Mouse (Mus musculus) CD4-positive helper T cell, adult 2 months (primary cell): Measurements from ENCODE around the gene Plxna2.

Experiments
- DNase-seq: peaks from one replicate; pipeline ENCODE4 v3.0.0-alpha.2; 2012; ENCODE audit warnings: low read depth, missing footprints, low spot score

The Plxna2 gene

GRCm38 (mm10) chr1:194660426-194661119 lies 42.6 kb downstream of the Plxna2 start:
- DNase-seq: no peak

DNA sequence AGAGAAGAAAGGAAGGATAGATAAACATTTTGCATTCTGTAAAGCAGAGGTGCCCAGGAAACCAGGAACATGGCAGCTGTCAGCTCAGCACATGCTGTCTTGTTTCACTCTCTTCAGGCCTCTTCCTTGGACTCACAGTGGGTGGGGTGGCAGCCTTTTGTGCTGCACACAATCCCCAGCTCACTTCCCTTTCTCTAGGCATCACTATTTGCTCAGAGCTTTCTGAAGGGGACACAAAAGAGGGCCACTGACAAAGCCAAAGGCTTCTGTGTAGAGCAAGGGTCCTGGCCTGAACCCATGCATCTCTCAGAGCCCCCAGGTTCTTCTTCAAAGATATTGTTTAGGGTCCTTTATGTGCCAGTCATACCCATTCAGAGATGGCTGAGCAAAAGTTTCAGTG lies 45.0 kb downstream of the Plxna2 start:
- DNase-seq: no peak

DNA sequence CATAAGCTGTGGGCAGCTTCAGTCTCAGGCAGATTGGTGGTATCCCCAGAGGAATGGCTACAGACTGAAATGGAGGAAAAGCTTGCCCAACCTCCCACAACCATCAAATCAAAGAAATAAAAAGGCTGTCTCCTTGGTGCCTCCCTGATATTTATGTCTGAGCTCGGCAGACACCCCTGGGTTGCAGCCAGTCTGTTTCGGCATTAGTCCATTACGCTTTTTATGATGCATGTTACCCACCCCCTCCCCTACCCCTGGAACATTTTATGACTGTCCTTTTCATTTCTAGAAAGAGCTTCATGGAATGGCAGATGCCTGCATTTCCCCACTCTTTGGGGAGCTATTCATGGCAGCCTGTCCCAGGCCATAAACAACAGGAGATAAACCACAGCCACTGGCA lies 47.7 kb downstream of the Plxna2 start:
- no peak for DNase-seq

DNA sequence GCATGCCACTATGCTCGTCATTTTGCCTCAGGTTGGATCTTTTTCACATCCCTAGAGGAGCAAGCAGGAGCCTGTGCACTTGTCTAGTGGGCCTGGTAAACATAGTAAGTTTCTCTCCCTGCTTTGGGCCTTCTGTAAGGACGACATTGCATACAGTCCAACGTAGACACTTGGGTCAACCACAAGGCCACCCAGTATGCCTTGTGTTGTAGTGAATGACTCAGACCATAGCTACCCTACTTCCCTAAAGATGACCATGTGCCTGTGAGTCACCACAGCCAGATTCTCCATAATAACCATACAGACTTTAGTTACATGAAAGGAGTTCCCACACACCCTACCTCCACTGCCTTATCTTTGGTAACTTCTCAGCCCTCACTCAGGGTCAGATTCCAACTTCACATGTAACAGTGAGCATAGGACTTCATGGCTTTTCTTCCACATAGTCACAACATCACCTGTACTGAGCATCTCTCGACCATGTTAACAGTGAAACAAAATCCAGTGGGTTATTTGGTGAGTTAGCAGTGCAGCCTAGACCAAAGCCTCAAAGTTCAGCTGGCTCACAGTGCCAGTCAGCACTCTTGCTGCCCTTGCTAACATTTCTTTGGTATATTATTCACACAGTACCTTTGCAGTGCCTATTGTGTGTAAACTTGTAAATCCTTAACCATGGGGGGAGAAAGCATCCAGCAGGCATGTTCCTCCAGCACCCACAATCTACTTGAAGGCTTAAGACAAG lies 53.9 kb downstream of the Plxna2 start:
- no peak for DNase-seq

DNA sequence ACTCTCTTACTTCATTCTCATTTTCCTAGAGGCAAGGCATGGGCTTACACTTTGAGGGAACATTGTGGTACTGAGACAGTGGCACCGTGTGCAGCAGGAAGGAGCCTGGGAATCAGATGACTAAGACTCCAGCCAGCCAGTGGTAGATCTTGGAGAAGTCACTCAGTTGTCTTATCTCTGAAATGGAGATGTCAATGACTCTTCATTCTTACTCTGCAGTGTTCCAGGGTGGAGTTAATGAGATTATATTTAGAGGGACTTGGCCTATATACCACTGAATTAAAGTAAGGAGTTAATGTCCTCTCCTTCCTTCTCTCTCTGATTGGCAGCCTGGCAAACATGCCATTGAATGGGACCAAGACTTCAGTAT lies 54.5 kb downstream of the Plxna2 start:
- no peak for DNase-seq

GRCm38 (mm10) chr1:194673229-194673628 lies 55.2 kb downstream of the Plxna2 start:
- DNase-seq: no peak

DNA sequence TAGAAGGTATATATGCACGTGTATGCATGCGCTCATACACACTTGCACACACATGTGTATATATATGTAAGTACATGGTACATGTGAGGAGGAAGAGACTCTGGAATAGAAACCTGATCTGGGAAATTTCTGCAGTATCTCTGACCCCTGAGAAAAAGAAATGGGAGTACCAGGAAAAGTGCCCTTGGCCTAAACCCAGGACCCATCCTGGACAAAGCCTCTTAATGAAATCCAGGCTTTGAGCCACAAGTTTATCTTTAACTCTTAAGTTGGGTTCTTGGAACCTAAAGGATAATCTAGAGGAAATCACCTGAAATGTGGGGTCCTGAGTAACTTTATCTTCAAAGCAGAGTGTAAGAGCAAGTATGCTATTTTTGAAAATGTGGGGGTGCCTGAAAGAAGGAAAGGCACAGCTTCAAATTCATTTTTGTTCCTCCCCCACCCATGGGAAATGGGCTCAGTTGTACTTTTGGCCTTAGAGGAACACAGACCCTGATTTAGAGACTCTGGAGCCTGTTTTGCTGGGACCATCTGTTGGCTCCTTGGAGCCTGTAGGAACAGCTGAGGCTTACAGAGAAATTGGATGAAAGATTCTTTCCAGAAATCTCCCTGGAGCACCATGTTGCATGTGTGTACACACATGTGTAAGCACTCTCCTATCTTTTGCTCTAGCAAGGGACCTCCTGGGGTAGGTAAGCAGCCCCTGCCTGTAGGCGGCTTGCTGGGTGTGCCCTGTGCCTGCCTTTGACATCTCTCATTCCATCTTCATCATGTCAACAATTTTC lies 57.3 kb downstream of the Plxna2 start:
- no peak for DNase-seq

DNA sequence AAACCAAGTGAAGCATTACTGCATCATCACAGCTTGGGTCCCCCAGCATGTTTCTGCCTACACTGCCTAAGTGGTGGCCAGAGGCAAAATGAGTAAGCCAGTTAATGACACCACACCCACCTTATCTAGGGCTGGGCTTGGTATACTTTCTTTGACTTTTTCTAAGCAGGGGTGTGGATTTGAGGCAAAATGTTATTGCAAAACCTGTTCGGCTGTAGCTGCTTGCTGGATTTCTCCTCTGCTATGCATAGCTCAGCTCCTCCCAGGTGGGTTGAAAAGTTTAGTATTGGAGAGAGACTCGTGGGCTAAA lies 57.8 kb downstream of the Plxna2 start:
- DNase-seq: no peak

DNA sequence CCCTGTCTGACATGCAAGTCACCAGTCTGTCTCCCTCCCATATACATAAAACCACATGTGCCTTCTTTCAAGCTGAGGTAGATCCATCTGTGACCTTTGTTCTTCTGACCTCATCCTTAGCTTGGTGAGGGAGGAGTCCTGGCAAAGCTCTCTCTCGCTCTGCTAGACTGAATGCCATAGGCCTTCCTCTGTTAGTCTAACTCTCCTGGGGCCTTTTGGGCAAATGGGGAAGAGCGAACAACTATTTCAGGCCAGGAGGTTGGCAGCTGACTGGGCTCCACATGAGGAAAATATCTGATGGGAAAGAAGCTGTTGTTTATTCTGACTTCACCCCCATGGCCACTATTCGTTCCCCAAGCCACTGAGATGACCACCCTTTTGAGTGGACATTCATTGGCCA lies 59.9 kb downstream of the Plxna2 start:
- DNase-seq: no peak

GRCm38 (mm10) chr1:194679147-194679546 lies 61.1 kb downstream of the Plxna2 start:
- no peak for DNase-seq

DNA sequence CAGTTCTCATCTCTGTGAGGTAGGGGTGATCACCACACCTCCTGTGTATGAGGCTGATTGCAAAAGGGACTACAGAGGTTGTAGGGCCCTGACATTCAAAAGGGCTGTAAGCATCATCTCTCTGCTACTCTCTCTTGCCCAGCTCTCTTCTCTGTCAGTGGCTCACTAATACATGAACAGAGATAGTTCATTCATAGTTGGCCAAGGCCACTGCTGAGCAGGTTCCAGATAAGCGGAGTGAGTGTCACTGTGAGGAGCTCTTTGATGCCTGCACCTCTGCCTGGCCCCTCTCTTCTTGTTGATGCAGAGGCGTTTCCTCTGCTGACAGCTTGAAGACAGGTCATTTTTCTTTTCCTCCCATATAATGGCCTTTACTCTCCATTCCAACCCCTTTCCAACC lies 62.1 kb downstream of the Plxna2 start:
- no peak for DNase-seq

DNA sequence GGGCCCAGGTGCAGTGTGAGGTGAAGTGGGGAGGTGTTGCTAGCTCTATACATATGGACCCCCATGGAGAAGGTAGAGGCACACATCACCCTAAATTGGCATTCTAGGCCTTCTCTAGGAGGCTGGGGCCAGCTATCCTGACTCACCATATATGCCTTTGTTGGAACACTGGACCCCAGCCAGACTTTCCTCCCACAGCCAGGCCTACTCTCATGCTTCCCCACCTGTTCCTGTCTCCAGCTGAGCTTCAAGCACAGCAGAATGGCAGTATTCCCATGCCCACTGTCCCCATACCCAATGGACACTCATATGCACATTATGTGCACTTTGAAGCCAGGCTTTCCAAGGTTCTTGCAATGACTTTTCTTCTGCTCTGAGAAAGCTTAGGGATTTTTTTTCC lies 64.0 kb downstream of the Plxna2 start:
- no peak for DNase-seq

DNA sequence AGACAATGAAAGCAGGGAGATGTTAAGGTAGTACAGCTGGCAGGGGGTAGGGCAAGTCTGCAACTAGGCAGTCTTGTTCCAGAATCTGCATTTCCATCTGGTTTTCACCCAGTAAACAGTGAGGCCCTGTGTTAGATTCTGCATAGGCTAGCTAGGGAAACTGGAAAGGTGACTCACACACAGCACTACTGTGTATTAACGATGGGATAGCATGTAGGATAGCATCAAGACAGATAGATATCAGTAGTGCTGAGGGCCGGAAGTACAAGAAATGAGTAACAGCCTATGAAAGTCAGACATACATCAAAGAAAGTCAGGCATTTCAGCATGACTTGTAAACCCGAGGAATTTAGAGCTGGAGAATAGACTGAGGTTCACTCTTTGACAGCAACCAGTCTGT lies 65.1 kb downstream of the Plxna2 start:
- no peak for DNase-seq

DNA sequence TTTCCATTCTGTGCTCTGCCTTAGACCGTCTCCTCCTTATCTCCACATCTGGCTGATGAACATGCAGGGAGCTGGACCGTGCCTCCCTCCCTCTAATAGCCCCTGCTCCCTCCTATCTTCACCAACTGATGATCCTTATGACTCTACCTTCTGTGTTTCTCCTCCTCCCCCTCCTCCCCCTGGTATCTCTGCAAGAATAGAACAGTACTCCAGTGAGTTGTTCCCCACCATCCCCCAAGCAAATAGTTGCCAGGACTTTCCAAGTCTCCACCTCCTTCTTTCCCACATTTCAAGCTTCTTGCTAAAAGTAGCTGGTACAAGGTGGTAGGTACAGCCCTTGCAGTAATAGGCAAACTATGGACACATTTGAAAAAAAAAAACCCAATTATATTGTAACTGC lies 67.9 kb downstream of the Plxna2 start:
- no peak for DNase-seq

DNA sequence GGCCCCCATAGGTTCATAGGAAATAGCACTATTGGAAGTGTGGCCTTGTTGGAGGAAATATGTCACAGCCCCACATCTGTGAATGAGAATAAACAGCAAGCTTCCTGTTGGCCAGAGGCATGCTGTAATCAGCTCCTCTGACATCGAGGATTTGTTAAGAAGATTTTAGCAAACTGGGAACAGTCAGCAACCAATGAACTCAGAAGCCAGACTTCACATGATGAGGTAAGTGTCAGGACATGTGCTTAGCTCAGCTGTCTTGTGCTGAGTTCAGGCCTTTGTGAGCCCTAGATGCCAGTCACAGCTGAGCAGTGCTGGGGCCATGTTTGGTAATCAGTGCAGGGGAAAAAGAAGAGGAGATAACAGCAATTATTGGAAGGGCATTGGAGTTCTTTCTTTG lies 69.7 kb downstream of the Plxna2 start:
- no peak for DNase-seq

DNA sequence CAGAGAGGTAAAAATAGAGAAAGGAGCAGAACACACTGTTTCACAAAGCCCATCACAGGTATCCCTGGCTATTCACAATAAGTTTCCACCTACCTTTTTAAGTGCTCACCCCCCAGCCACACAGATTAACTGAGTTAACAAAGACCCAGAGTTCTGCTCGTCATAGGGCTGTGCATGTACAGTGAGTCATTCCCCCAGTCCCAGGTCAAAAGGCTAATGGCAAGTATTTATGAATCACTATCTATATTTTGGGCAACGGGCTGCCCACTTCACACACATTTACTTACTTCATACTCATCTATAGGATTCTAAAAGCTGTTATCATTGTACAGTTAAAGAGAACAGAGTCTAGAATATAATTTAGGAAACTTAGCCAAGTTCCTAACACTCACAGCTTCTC lies 70.1 kb downstream of the Plxna2 start:
- no peak for DNase-seq

DNA sequence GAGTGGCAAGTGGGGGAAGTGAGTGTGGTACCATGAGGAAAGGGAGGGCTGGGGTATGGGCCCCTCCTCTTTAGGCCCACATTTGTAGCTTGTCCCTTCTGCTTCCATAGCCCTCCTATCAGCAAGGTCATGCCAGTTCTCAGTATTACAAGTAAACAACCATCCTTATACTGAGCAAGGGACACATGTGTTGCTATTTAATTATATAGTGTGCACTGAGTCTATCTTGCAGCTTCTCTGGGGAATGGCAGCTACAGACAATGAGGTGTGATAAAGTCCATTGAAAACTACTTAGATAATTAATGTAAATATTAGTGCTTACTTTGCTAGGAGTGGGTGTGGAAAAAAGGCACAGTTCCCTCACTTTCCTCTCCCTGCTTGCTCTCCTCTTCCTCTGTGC lies 75.0 kb downstream of the Plxna2 start:
- no peak for DNase-seq

DNA sequence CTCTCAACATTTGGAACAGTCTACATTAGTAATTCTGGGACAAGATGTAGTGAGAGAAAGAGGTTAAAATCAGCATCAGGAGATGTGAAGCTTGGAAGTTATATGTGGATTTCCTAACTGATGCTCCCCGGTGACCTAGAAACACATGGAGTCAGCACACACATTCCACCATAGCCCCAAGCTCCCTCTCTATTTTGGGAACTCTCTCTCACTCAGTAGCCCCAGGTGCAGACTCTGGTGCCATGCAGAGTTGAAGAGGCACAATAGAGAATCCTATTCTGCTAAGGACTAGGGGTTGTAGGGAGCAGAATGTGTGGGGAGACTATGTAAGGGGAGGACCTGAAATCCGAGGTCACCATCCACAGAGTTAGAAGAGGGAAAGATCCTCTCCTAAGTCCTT lies 75.5 kb downstream of the Plxna2 start:
- no peak for DNase-seq

DNA sequence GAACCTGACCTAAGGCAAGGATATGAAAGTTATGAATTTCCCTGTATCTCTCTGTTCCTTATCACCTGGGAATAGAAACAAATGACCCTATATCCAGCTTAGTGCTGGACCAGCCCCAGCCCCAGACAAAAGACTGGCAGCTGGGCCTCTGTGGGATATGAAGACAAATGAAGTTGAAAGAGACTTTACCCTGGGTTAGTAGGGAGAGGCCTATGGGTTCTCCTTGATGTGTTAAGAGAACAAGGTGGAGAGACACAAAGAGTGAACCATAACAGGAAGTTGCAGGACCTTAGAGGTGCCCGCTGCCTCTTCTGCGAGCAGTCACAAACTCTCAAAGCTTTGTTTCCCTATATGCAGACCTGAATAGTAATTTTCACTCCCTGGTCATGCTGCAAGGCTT lies 76.8 kb downstream of the Plxna2 start:
- no peak for DNase-seq

- DNase-seq: no peak
Measured at GRCm38 (mm10) chr1:194697439-194697838, 79.4 kb downstream of the Plxna2 start.

- no peak for DNase-seq
Measured at GRCm38 (mm10) chr1:194699321-194699720, 81.3 kb downstream of the Plxna2 start.

DNA sequence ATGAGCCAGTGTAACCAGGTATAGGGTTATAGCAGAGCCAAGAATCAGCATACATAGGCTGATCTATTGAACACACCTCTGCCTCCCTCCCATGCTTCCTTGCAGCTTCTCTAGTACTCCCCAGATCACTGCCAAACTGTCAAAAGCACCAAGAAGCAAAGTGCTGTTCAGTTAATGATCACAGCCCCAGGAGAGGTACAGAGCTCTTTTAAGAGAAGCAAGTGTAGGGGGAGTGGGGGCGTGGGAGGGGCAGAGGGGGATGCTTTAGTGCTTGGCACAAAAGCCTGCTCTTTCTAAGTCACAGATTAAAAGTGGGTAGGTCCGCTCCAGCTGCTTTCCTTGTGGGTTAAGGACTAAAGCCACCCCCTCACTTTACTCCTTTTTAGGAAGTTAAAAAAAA lies 85.2 kb downstream of the Plxna2 start:
- no peak for DNase-seq
